Mouse (Mus musculus) MEL (cell line): ENCODE measurements at regions not wholly inside any gene's neighbourhood (a gene's known extent, or its start where the extent isn't known, plus 50 kb on each side); places are given as distances from the start of the nearest gene placed in this dataset.

ENCODE experiments used
- DNase-seq: peaks from one replicate; pipeline ENCODE4 v3.0.0; 2011; ENCODE audit warnings: low read depth, low spot score
- H3K27ac ChIP-seq: 2 replicates; pipeline ENCODE4 v1.5.1; 2012; ENCODE audit warnings: low read depth, mild to moderate bottlenecking, control low read depth, low read length, moderate library complexity; ENCODE audit not compliant: control insufficient read depth
- H3K27me3 ChIP-seq, 2 experiments: fragments of 150-350 bp in 1 of 2; sonication (generic) in 1 of 2; 2 replicates each; pipeline ENCODE4 v1.6.1; 2012; ENCODE audit warnings: low read length in 2 of 2, mild to moderate bottlenecking in 2 of 2, improper control_type of control experiment in 1 of 2, moderate library complexity in 1 of 2; ENCODE audit not compliant: insufficient read depth in 2 of 2, control insufficient read depth in 1 of 2
- H3K36me3 ChIP-seq, 2 experiments: 2 replicates each; pipeline ENCODE4 v1.6.1; 2012 to 2014; ENCODE audit warnings: low read length in 2 of 2, improper control_type of control experiment in 1 of 2, inconsistent platforms in 1 of 2, mild to moderate bottlenecking in 1 of 2; ENCODE audit not compliant: insufficient read depth in 2 of 2, control insufficient read depth in 1 of 2
- H3K4me1 ChIP-seq, 2 experiments: fragments of 150-350 bp in 1 of 2; sonication (generic) in 1 of 2; 2 replicates each; pipeline ENCODE4 v1.6.1; 2012; ENCODE audit warnings: low read length in 2 of 2, improper control_type of control experiment in 1 of 2, mild to moderate bottlenecking in 1 of 2; ENCODE audit not compliant: insufficient read depth in 2 of 2, control insufficient read depth in 1 of 2
- H3K4me3 ChIP-seq, 2 experiments: fragments of 150-350 bp in 1 of 2; sonication (generic) in 1 of 2; 2 replicates each; pipeline ENCODE4 v1.5.1; 2012; ENCODE audit warnings: low read depth in 2 of 2, low read length in 2 of 2, mild to moderate bottlenecking in 2 of 2, moderate library complexity in 2 of 2, control low read depth in 1 of 2, improper control_type of control experiment in 1 of 2; ENCODE audit not compliant: control insufficient read depth in 1 of 2, insufficient read depth in 1 of 2
- H3K79me2 ChIP-seq: 2 replicates; pipeline ENCODE4 v1.6.1; 2012; ENCODE audit warnings: mild to moderate bottlenecking, low read length, moderate library complexity; ENCODE audit not compliant: control insufficient read depth, poor library complexity, insufficient read depth
- H3K9ac ChIP-seq: 2 replicates; pipeline ENCODE4 v1.6.1; 2012; ENCODE audit warnings: low read depth, mild to moderate bottlenecking, control low read depth, low read length, moderate library complexity; ENCODE audit not compliant: control insufficient read depth, poor library complexity, severe bottlenecking
- H3K9me3 ChIP-seq: fragments of 150-350 bp; sonication (generic); replicated peaks from 2 replicates; pipeline ENCODE4 v1.6.1; 2012; ENCODE audit warnings: mild to moderate bottlenecking, low read length, improper control_type of control experiment, moderate library complexity; ENCODE audit not compliant: insufficient read depth
- BHLHE40 ChIP-seq: IDR thresholded peaks from 2 replicates; pipeline ENCODE4 v1.6.1; 2012; ENCODE audit warnings: low read depth, mild to moderate bottlenecking, inconsistent platforms, low read length, improper control_type of control experiment, borderline replicate concordance
- ELF1 ChIP-seq: IDR thresholded peaks from 2 replicates; pipeline ENCODE4 v1.6.1; 2014; ENCODE audit warnings: low read depth, mild to moderate bottlenecking, inconsistent platforms, low read length, improper control_type of control experiment, moderate library complexity
- EP300 ChIP-seq, 2 experiments: IDR thresholded peaks; 2 replicates each; pipeline ENCODE4 v1.6.1; 2011; ENCODE audit warnings: improper control_type of control experiment in 2 of 2, low read length in 2 of 2, low read depth in 1 of 2, mild to moderate bottlenecking in 1 of 2
- ETS1 ChIP-seq: IDR thresholded peaks from 2 replicates; pipeline ENCODE4 v1.6.1; 2012; ENCODE audit warnings: low read depth, mild to moderate bottlenecking, inconsistent platforms, low read length, improper control_type of control experiment, moderate library complexity
- HCFC1 ChIP-seq: IDR thresholded peaks from 2 replicates; pipeline ENCODE4 v1.6.1; 2012; ENCODE audit warnings: low read depth, mild to moderate bottlenecking, inconsistent platforms, low read length, improper control_type of control experiment, moderate library complexity
- KAT2A ChIP-seq: conservative IDR thresholded peaks from 2 replicates; pipeline ENCODE4 v1.6.1; 2012; ENCODE audit warnings: low read depth, low read length, improper control_type of control experiment, inconsistent platforms
- MAFK ChIP-seq: IDR thresholded peaks from 2 replicates; pipeline ENCODE4 v1.6.1; 2011; ENCODE audit warnings: low read depth, mild to moderate bottlenecking, low read length, improper control_type of control experiment, borderline replicate concordance
- MAX ChIP-seq: IDR thresholded peaks from 2 replicates; pipeline ENCODE4 v1.6.1; 2011; ENCODE audit warnings: low read length, improper control_type of control experiment
- MAZ ChIP-seq: IDR thresholded peaks from 2 replicates; pipeline ENCODE4 v1.6.1; 2012; ENCODE audit warnings: low read depth, mild to moderate bottlenecking, inconsistent platforms, low read length, improper control_type of control experiment
- MYC ChIP-seq: IDR thresholded peaks from 2 replicates; pipeline ENCODE4 v1.6.1; 2011; ENCODE audit warnings: low read depth, mild to moderate bottlenecking, low read length, improper control_type of control experiment, moderate library complexity
- SIN3A ChIP-seq: IDR thresholded peaks from 2 replicates; pipeline ENCODE4 v1.6.1; 2012; ENCODE audit warnings: low read length, improper control_type of control experiment, inconsistent platforms
- SMC3 ChIP-seq: IDR thresholded peaks from 2 replicates; pipeline ENCODE4 v1.6.1; 2011; ENCODE audit warnings: low read depth, low read length, improper control_type of control experiment
- TAL1 ChIP-seq: IDR thresholded peaks from 2 replicates; pipeline ENCODE4 v1.6.1; 2012; ENCODE audit warnings: mild to moderate bottlenecking, inconsistent platforms, low read length, moderate library complexity, mixed read lengths
- USF1 ChIP-seq: IDR thresholded peaks from 2 replicates; pipeline ENCODE4 v1.6.1; 2014; ENCODE audit warnings: low read depth, mild to moderate bottlenecking, inconsistent platforms, low read length, improper control_type of control experiment, moderate library complexity
- USF2 ChIP-seq, 2 experiments: IDR thresholded peaks; 2 replicates each; pipeline ENCODE4 v1.6.1; 2011 to 2012; ENCODE audit warnings: improper control_type of control experiment in 2 of 2, low read length in 2 of 2, borderline replicate concordance in 1 of 2, inconsistent platforms in 1 of 2, low read depth in 1 of 2, mild to moderate bottlenecking in 1 of 2; ENCODE audit not compliant: insufficient read depth in 1 of 2

GRCm38 (mm10) chr16:93463405-93463804 lies 140.5 kb downstream of the Setd4 start:
- no peaks in the 10 kb centered on the region for H3K36me3 ChIP-seq
- H3K9ac ChIP-seq, result no peak overlapping the region
- no peaks in the 10 kb centered on the region for H3K79me2 ChIP-seq
- H3K4me1 ChIP-seq, result no peaks in the 10 kb centered on the region
- no peaks in the 10 kb centered on the region for H3K9me3 ChIP-seq
- TF ChIP-seq MYC (no peak), TAL1 (no peak), EP300 (IDR thresholded peaks at IDR 0.05; ENCODE audit: low read depth in 1 of 2, low read length in 2 of 2) (no peak), HCFC1 (no peak)
- TF ChIP-seq, all 39 proteins: peak for 0
- no peak overlapping the region for H3K4me3 ChIP-seq
- no peaks in the 10 kb centered on the region for H3K27me3 ChIP-seq
- H3K27ac ChIP-seq, result no peak overlapping the region
- DNase-seq, result no peak

GRCm38 (mm10) chr16:93462286-93462610 lies 141.6 kb downstream of the Setd4 start:
- DNase-seq, result no peak
- H3K36me3 ChIP-seq, result no peaks in the 10 kb centered on the region
- no peaks in the 10 kb centered on the region for H3K27me3 ChIP-seq
- no peak overlapping the region for H3K27ac ChIP-seq
- no peak overlapping the region for H3K4me3 ChIP-seq
- H3K79me2 ChIP-seq, result no peaks in the 10 kb centered on the region
- H3K4me1 ChIP-seq, result no peaks in the 10 kb centered on the region
- no peak for TF ChIP-seq ELF1
- no peak for TF ChIP-seq KAT2A
- no peak for TF ChIP-seq BHLHE40
- TF ChIP-seq MAZ, result no peak
- TF ChIP-seq USF2 (IDR thresholded peaks at IDR 0.05; ENCODE audit: borderline replicate concordance in 1 of 2, insufficient read depth in 1 of 2, low read depth in 1 of 2, low read length in 2 of 2), result no peak
- no peak for TF ChIP-seq SMC3
- no peak for TF ChIP-seq SIN3A
- no peak for TF ChIP-seq MAX
- TF ChIP-seq USF1, result no peak
- TF ChIP-seq MAFK, result no peak
- TF ChIP-seq ETS1, result no peak
- TF ChIP-seq, all 39 proteins: peak for 0
- no peak overlapping the region for H3K9ac ChIP-seq
- H3K9me3 ChIP-seq, result no peaks in the 10 kb centered on the region
